Mouse (Mus musculus) inflammation-experienced regulatory T-cells, adult 6 months (primary cell): ENCODE measurements around the gene Cables2. TPM values are rescaled to one million over a fixed set of nuclear protein-coding genes. Genes with fewer than 3 reads are reported as not detected.
"Not testable (repeated sequence)": the region's sequence is repeated elsewhere in the genome, so short reads cannot be mapped to it uniquely, and the experiment has no call there.

Experiments
- ATAC-seq: one replicate; pipeline ENCODE4 v1.8.0; 2017
- polyA plus RNA-seq, 3 experiments: library from polyadenylated mRNA; unstranded; fragments of 100-300 nt; shearing (Covaris generic); gene quantifications; one replicate each; pipeline ENCODE4 v1.2.1; 2017

The Cables2 gene
- polyA plus RNA-seq, 3 experiments from 2014 or later: 6.7 to 8.0 (median 7.7) TPM

DNA sequence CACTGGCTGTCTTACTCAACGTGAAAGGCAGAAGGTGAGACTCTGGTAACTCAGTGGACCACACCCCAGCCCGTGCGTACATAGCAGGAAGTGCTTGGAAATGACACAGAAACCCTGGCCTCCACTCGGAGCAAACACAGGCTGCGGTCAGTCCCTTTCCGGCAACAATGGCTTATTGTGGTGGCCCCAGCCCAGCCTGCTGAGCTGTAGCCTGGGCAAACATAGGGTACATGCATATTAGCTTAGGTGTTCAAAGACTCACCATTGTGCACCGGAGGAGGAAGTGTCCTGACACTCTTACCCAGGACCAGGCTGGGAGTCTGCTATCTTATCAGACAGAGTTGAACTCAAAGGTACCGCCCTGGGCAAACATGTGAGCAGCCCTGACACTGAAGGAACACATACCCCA, 3.6 kb upstream of the Cables2 start:
- ATAC-seq: peak; percentile 30

GRCm38 (mm10) chr2:180276385-180276784, 3.1 kb upstream of the Cables2 start:
- no peak for ATAC-seq

DNA sequence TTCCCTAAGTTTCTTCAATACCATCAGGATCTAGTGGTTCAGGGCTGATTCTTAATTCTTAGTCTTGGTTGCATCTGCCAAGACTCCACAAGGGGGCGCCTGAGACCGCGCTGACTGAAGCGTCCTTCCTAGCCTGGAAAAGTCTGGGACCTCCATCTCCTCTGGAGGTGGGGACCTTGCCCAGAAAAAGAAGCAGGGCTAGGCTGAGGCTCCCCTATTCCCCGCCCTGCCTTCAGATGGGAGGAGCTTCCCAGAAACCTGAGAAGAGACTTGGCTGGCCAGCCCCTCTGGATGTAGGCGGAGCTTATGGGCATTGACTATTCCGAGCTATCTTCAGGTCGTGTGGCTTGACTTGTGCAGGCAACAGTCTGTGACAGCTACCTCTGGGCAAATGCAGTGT, 2.5 kb upstream of the Cables2 start:
- peak; percentile 16 for ATAC-seq

DNA sequence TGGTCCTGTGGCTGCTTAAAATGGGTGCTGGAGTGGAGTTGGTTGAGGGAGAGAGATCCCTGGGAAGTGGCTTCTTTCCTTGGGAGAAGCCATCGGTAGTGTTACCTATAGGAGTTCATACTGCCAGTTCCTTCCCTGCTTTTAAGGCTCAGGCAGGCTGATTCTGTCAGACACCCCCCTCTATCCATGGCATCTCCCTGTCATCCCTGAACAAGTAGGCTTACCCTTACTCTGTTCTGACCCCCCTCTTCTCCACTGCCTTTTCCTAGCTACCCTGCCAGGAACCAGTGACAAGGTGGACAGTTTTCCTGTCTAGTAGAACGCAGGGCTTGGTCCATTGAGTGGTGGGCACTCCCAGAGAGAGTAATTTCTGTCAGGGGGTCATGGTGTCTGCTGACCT, 1.2 kb upstream of the Cables2 start:
- no peak for ATAC-seq

DNA sequence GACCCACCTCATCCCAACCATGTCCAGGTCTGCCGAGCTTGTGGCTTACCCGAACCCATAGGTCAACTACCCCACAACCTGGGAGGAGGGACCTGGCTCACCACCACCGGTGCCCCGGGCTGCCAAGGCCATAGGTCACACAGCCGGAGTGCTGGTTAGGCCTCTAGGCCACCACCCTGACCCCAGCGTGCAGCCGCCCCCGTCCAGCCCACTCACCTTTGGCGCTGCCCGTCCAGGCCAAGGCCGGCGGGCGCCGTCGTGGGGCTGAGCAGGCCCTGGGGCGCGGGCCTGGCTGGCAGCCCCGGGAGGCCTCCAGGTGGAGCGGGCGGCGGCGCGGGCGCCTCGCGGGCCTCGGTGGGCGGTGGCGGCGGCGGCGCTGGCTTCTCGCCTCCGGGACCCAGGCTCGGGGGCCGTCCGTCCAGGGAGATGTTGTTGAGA, 393 bp downstream of the Cables2 start:
- peak; percentile 2 for ATAC-seq

- ATAC-seq: no peak
These were observed 1.4 kb downstream of the Cables2 start for GRCm38 (mm10) chr2:180271804-180272395.

- ATAC-seq: no peak
These were observed 2.6 kb downstream of the Cables2 start for GRCm38 (mm10) chr2:180270537-180271255.

DNA sequence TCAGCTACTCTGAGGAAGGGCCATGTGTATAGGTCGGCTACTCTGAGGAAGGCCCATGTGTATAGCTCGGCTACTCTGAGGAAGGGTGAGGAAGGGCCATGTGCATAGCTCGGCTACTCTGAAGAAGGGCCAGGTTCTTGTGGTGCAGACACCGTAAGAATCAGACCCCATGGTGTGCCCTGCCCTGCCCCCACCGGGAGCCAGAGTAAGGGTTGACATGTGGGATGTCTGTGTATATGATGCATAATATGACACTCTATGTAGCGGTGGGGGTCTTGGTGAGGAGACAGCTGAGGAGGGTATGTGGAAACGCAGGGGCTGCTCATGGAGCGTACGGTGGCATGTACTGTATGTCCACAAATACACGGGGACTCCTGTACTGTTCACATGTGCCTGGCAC, 4.0 kb downstream of the Cables2 start:
- no peak for ATAC-seq

- ATAC-seq: no peak
These were observed 5.3 kb downstream of the Cables2 start for GRCm38 (mm10) chr2:180267955-180268354.

- no peak for ATAC-seq
These were observed 10.4 kb downstream of the Cables2 start for GRCm38 (mm10) chr2:180262891-180263290.

- no peak for ATAC-seq
These were observed 10.9 kb downstream of the Cables2 start for GRCm38 (mm10) chr2:180262441-180262840.

DNA sequence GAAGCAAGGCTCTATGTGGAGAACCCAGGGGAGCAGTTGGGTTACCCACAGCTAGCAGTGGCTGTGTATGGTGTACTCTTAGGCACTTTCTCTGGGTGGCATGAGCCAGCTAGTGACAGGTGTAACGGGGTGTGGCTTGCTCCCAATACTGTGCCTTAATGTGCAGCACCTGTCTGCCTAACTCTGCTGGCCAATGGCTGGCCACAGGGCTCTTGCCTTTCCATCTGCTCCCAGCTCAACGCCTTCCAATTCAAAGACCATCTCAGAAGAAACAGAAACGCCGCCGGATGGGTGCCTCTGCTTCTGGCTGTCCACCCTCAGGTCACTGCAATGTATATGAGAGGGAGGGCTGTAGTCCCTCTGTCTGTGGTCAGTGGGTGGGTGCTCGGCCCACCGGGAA, 11.4 kb downstream of the Cables2 start:
- ATAC-seq: no peak

- ATAC-seq: no peak
These were observed 12.5 kb downstream of the Cables2 start for GRCm38 (mm10) chr2:180260610-180261480.

- ATAC-seq: not testable (repeated sequence)
These were observed 13.3 kb downstream of the Cables2 start for GRCm38 (mm10) chr2:180259826-180260609.

DNA sequence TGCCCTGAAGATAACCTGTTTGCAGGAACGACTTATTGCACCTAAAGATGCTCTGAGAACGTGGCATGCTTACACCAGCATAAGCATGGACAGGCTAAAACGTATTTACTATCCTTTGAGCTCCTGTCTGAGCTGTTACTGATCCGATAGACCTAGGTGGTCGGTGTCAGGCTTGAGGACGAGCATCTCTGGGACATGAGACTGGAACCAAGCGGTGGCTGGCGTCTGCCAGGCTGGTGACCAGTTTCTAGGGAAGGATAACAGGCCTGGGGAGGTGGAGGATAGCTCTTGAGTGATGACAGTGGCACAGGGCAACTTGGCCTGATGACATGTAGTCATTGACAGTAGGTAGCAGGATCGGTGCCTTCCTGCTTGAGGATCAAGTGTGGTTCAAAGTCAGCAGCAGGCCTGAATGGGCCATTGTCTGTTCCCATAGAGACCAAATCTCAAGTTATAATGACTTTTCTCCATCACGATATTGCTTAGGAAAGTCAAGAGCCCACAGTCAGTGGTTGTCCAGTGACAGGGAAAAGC, 14.3 kb downstream of the Cables2 start:
- ATAC-seq: not testable (repeated sequence)

DNA sequence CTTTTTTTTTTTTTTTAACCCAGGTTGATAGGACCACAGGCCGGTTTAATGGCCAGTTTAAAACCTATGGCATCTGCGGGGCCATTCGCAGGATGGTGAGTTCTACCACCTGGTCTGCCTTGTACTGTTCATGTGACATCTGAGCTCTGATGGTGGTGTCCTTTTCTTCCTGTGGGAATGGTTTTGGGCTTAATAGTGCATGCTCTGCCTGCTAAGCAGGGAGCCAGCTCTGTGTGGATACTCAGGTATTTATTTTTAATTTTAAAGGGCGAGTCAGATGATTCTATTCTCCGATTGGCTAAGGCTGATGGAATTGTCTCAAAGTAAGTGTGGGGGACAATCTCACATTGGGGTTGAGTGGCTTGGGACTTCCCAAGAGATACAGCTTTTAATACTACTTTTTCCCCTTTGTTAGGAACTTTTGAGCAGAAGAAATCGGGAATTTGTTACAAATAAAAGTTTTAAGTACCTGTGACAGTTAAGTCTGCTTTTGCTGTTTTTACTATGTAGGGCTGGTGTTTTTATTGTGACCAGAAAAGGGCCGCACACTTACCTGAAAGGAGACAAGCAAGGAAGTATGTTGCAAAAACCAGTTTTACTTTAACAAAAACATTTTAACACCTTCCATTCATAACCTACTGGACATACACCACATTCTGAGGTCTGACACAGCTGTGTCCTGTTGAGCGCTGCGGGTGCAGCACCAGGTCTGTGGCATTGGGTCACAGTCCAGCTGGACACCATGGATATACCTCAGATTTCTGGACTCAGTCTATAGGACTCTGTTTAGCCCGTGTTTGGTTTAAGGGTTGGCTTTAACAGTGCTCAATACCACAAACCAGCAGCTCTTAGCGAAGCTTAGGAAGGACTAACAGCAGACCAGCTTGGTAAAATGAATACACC, 15.1 kb downstream of the Cables2 start:
- ATAC-seq: no peak

DNA sequence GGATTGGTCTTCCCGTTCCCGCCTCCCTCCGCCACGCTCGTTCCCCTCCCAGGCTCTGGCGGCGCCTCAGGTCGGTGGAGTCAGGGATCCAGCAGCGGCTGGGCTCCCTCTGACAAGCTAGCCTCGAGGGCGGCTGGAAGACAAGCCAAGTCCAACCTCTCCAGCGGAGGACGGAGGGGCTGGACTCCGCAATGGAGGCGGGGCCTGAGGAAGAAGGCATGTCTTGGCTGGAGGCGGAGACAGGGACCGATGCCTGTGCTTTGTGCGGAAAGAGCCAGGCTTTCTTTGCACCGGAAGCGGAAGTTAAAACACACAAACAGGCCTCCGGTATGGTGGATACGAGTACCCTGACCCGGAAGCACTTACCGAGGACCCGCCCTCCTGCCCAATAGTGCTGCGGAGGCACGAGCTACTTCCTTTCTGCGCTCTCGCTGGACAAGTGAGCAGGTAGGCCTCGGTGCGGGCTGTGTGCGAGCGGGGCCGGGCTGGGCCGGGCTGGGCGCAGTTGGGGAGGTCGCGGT, 16.2 kb downstream of the Cables2 start, which contains the start of gene Rps21:
Gene Rps21 (plus strand): TSS at position 377 of the 521 bp plus-strand sequence.
- peak; percentile 95 for ATAC-seq

DNA sequence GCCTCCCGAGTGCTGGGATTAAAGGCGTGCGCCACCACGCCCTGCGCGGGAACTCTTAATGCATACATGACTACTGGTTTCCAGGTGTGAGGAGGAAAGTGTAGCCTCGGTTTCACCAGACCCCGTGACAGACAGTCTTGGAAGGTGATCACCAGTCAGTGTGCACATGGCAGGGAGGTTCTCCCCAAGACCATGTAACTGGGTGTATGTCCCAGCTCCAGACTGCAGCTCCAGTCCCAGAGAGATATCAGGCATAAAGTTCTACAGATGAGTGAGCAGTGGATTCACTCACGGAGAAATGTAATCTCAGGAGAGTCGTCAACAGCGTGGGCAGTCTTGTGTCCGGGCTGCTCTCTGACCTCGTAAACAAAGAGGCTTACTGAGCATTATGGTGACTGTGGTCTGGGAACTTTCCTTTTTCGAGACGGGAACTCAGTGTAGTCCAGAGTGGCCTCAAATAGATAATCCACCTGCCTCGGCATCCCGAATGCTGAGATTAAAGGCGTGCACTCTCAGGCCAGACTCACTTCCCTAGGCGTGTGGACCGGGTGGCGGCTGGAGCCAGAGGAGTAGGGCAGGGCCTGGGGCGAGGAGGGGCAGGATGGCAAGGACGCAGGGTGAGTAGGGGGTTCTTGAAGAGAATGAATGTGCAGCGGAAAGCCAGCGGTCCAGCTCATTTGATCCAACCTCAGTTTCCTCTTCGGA, 16.8 kb downstream of the Cables2 start:
- ATAC-seq: peak; percentile 36

- no peak for ATAC-seq
These were observed 17.6 kb downstream of the Cables2 start for GRCm38 (mm10) chr2:180255701-180256100.
